Mouse (Mus musculus) liver, embryonic 14.5 days (tissue): ENCODE data around the gene Elavl1.

Experiments used
- CTCF ChIP-seq: IDR thresholded peaks from 2 replicates; pipeline ENCODE4 v1.5.1; 2016; ENCODE audit warnings: antibody characterized with exemption, low read depth, control low read depth
- EP300 ChIP-seq: IDR thresholded peaks from 2 replicates; pipeline ENCODE4 v1.6.1; 2016; ENCODE audit warnings: antibody characterized with exemption, low read depth

DNA sequence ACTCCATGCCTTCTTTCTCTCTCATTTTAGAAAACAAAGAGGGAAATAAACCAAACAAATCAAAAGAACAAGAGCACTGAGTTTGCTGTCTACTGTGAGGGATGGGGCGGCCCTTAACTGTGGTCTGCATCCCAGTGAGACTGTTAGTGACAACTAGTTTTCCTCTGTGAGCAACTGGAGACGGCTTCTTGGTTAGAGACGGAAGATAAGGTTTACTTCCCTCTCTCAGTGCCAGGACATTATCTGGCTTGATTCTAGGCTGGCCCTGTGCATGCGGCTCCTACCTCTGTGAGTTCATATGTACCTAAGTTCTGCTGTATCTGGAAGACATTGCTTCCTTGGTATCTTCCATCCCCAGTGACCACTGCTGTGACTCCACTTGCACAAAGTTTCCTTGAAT, 27.4 kb downstream of the Elavl1 start:
- TF ChIP-seq EP300 (no peak), CTCF (no peak)
